Mouse (Mus musculus): Measurements from ENCODE around the gene Krt86.

Krt86 gene

DNA sequence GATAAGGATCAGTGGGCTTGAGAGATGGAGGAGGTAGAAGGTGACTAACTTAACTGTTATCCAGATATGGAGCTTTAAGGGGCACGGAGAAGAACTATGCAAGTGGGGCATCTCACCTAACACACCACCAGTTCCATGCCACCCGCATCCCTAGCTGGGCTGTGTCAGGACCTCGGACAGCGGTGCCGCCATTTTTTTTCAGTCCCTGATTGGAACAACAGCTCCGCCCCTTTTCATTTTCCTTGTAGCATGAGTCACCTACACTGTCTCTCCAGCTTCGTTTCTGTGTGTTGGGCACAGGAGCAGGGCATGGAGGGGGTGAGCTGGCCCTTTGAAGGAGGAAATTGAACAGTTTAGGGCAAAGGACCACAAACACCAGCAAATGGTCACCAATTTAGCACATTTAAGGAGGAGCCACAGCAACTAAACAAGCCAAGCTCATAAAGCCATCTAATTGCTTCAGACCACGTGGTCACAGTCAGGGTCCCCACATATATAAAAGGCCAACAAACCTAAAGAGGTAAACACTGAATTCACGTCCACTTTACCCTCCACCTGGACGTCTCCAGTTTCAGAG is at the start of gene Krt86:
TSS of gene Krt86 (plus strand) at position 527 of the 577 bp plus-strand sequence.
- peak; percentile 79 to 81 for DNase-seq

DNA sequence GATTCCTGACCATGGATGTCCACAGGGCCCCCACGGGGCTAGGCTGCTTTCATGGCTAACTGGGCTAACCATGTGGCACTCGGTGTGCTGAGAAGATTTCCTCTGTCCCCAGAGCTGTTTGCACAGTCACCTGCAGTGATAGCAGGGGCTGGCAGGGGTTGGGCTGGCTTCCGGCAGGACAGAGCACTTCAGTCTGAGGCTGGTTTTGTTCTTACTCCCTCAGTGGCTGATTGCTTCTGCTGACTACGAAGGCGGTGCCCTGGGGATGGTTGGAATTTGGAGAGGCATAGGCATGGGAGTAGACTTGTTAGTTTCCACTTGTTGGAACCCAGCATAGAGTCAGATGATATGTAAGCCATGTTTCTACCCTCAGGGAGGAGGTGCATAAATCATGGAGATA is 48.4 kb upstream of the Krt86 start:
- DNase-seq = no peak

DNA sequence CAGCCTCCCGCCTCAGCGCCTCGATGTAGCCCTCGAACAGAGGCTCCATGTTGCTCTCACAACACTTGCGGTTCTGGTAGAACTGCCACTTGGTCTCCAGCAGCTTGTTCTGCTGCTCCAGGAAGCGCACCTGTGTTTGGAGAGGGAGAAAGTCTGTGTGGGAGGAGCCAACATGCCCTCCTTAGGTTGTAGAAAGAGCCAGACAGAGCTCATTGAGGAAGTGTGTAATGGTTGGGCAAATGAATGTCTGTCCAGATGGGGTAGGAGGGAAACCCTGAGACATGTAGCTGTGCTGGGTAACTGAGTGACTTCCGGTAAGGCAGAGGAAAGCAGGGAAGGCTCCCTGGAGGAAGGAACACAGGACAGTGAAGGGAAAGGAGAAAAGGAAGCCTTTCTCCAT is 36.7 kb upstream of the Krt86 start:
- DNase-seq = no peak

DNA sequence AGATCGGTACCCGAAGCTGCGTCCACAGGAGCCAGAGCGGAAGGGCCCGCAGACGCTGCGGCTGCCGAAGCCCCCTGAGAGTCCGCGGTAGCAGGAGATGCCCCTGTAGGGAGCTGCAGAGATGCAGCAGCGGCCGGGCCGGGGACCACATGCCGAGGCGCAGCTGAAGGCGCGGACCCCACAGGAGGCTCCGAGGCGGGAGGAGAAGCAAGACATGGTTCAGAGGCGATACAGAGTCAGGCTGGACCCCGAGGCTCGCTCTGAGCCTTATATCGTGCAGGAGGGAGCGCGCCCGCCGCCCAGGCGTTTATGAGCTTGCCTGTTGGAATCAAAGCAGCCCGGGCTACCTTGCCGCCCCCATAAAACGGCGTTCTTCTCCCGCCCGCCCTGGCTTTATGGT is 34.7 kb upstream of the Krt86 start, which contains the start of gene Krt87:
TSS of gene Krt87 (minus strand) at position 250 of the 400 bp plus-strand sequence.
- peak; percentile 32 to 37 for DNase-seq

DNA sequence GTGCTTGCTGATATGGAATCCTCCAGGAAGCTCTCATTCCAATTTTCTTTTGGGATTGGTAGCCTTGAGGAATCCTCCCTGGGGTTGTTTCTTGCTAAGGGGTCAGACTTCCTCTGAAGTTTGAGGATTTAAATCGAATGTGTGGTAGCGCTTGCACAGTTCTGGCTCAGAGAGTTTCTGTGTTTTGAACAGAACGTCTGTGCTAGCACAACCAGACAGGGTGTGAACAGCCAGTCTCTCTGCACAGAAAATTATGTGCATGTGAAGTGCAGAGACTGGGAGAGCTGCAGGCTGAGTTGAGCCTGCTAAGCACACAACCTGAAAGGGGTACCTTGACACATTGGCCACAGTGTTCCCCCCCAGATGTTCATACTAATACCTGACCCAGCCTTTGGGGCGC is 32.4 kb upstream of the Krt86 start:
- DNase-seq = no peak

DNA sequence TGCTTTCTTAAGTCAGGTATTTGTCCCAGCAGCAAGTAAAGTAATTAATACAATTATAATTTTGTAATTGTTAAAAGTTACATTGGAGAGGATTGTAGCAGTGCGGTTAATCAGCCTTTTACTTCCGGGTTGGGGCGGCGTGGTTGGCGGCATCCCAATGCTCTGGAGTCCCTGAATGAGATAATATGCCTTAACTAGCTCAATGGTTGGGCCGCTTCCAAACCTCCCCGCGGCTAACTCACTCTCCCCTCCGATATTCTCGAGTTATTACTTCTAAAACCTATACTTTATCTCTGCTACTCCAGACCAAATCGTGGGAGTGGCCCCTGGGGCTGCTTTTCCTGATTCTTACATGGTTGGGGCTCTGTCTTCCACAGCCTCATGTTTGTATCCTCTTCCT is 26.7 kb upstream of the Krt86 start:
- DNase-seq = no peak

DNA sequence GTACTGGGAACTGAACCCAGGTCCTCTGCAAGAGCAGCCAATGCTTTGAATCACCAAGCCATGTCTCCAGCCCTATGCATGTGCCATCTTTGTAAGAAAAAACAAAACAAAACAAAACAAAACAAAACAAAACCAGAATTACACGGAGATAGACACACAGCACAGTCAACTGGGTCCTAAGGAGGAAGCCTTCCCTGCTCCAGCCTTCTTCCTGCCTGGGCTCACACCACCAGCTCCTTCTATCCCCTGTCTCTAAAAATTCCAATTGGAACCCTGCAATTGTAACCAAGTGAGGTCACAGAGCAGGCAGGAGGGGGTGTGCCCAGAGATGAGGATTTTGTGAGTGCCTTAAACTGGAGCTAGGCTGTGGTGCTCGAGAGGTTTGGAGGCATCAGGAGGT is 25.8 kb upstream of the Krt86 start, which contains the start of gene Krt88:
TSS of gene Krt88 (plus strand) at position 301 of the 400 bp plus-strand sequence.
- no peak for DNase-seq

DNA sequence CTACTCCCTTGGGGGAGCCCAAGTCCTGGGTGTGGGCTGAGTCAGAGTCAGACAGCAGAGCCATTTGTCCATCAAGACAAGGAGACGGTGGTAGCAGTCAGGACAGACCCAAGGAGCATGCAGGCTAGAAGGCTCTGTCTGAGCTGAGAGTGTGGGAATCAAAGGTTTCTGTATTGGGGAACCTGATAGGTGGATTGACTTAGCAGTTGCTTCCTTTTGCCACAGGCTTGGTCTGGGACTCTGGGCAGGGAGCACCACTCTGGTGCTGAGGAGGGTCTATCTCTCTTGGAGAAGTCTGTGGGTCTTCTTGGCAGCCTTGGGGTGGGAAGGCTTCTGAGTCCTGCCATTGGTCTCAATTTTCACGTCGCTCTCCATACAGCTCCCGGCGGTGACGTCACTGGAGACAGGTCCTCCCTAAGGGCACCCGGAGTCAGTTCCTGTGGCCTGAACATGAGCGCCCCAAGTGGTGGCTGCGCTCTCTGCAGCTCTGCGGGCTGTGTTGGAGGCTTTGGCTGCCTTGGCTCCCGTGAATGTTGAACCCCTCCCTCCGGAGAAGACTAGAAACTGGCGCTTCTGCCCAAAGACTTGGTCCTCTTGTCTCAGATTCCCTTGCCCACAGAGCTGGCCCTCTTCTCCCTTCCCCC is 20.1 kb upstream of the Krt86 start:
- peak; percentile 87 to 90 for DNase-seq

DNA sequence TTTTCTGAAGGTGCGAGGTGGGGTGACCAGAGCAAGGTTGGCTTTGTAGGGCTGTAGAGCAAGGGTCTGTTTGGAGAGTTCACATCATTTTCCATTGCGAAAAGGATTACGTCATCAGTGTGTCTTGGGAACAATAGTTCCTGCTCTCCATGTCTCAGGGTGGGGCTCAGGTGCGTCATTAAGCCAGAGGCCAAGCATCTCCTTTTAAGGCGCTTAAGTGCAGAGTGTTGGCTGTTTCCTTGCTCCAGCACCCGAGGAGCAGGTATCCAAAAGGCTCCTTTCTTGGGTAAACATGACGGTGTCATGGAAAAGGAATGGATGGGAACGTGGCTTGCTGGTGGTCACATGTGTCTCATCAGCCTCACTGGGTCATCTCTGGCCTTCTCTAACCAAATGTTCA is 18.5 kb upstream of the Krt86 start:
- DNase-seq = no peak

DNA sequence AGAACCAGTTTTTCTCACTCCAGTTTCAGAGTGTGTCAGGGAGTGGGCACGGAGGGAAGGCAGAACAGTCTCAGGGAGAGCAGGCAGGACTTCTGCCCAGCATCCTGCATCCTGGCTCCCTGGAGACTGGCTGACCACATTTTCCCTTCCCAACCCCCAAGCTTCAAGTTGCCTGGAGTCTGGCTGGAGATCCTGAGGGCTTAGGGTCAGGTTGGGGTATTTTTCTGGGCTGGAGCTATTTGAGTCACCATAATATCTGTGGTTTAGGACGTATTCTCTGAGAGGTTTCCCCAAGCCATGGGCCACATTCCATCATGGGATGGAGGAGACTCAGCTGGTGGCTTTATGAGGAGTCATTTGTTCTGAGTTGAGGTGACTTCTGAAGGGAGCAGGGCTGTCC is 18.0 kb upstream of the Krt86 start:
- peak; percentile 31 to 53 for DNase-seq

DNA sequence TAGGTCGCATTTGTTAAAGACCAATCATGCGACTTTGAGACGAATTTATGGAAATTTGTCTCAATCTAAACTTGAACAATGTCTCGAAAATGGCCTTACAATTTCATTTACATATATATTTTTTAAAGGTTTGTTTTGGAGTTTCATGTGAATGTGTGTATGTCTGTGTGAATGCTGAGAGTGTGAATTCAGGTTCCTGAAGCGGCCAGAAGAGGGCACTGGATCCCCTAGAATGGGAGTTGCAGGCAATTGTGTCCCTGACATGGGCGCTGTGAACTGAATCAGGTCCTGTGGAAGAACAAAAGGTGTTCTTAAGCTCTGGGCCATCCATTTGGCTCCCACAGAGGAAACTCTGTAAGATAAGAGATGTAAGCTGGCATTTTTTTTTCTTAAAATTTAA is 17.4 kb upstream of the Krt86 start:
- DNase-seq = no peak

DNA sequence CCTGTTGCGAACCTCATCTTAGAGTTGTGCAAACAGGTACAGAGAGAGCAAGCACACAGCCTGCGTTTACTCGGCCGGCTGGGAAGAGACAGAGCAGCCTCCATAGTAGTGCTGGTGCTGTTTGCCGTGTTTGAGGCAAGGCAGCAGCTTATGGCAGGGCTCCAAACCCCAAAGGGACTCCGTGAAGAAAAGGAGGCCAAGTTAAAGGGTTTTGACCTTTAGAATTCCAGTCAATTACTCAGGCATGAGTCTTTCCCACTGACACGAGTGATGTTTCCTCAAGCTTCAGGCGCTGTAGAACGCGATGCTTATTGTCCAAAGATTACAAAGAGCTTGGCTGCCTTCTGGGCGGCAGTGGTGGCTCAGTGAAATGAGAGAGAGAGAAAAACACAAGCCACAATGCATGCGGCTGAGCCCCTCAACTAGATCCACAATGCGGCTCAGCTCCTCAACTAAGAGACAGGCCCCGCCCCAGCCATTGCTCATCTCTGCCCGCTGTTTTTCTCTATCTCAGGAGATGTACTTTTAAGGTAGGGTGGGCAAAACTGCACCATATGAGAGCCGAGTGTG is 14.8 kb upstream of the Krt86 start:
- DNase-seq = peak; percentile 60 to 71

DNA sequence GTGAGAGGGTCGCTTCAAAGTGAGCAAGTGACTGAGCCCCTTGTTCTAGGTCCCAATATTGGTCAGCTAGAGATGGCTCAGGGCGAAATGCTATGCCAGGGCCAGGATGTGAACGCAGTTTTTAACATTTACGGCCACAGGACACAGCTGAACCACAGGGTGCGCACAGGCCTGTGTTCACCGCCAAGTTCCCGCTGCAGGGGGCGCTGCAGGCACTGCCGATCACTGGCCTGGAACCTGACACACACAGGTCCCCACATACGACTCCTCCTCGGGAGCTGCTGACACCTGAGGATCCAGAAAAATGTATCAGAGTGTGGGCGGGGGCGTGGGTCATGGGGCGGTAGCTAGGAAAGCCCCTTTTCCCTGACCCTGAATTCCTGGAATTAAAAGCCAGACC is 14.0 kb upstream of the Krt86 start:
- peak; percentile 42 to 47 for DNase-seq

DNA sequence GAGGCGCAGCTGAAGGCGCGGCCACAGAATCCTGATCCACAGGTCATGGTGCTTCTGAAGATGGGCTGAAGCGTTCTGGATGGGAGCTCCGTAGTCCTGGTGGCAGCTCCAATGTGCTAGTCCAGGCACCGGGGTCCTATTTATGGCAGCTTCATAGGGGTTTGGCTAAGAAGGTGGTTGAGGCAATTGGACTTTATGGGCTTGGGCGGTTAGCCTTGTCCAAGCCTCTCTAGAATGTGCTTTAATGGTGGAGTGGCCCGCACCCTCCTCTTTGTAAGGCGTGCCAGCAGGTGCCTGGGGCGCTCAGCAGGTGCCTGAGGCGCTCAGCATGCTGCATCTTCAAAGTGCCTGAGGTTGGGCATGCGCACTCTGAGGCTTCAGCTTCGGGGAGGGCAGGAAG is 9.6 kb upstream of the Krt86 start, which contains the start of gene Krt81:
TSS of gene Krt81 (minus strand) at position 101 of the 400 bp plus-strand sequence.
- DNase-seq = no peak

DNA sequence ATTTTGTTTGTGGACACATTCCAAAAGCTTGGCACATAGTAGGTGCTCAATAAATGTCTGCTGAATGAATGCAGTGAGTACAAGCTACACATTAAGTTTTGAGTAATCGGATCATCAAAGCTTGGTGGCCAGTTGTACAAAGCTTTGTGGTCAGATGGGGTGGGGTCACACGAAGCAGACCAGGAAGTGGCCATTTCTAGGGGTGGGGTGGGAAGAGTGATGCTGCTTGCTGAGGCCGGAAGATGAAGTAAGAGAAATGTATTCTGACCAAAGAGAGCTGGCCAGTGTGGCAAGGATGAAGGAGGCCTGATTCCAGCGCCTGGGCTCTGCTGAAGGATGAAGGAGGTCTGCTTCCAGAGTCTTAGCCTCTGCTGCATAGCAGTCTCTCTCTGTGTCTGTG is 4.2 kb upstream of the Krt86 start:
- DNase-seq = no peak

DNA sequence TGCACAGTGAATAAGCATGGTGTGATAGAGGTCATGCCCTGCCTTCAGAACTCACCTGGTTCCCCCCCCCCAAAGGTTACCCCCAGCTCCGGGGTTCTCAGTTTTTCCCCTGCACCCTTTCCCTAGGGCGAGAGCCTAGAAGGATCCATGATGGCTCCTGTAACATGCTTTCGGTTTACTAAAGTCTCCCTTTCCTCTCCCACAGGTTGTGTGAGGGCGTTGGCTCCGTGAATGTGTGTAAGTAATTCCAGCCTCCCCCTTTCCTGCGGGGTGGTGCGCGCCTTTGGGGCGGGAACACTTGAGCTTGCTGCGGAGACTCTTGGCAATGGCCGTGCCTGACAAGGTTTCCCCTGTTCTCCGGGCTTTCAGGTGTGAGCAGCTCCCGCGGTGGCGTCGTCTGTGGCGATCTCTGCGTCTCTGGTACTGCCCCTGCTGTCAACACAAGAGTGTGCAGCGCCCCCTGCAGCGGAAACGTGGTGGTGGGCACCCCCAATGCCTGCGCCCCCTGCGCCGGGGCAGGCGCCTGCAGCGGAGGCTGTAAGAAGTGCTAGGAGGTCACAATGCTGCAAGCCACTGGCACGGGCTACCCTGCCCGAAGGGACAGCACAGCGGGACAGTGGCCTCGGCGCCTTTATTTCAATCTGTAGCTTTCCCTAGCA is 5.9 kb downstream of the Krt86 start:
- peak; percentile 73 to 78 for DNase-seq

DNA sequence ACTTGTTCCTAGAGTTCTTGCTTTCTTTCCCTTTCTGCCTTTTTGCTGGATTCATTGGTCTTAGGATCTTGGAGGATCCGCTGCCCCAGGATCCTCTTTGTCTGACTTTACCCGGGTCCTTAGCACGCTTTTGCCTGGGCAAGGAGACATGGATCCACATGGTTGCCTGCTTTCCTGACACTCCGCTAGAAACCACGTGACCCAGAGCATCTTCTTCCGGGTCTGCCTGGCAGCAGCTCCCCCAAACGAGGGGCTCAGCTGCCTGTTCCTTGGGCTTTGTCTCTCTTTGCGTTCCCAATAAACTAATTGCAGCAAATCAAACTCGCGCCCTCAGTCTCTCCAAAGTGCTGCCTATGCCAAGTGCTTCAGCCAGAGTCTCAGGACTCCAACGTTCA is 6.4 kb downstream of the Krt86 start:
- DNase-seq = peak in 1 of 2 experiments; percentile 11

DNA sequence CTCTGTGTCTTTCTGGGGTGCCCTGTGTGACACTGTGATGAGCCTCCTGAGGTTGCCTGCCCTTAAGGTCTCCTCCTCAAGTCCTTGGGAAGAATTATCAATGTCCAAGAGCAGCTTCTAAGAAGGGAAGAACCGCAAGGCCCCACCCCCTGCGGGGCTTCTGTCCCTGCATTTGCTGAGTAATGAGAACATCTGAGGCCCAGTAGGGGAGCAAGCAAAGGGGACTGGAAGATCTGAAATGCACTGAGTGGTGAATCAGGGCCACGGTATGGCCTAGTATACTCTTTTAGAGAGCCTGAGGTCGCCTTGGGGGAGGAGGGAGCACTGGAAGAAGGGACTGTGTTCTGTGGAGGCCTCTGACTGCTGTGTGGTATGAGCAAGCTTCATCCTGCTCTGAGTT is 8.8 kb downstream of the Krt86 start:
- no peak for DNase-seq

DNA sequence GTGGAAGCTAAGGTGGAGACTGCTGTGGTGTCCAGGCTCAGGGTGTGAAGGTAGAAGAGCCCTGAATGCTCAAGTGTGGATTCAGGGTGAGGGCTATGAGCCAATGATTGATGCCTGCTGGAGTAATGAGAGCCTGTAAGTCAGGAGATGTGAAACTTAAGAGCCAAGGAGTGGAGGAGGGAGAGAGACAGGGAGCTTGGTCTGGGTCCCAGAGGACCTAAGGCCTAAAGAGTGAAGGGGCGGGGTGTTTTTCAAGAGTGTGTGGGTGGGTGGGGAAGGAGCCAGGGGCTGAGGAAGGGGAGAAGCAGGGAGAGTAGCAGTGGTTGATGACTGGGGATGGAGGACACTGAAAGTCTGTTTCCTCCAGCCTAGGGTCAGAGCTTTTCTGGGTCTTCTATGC is 10.4 kb downstream of the Krt86 start:
- no peak for DNase-seq

DNA sequence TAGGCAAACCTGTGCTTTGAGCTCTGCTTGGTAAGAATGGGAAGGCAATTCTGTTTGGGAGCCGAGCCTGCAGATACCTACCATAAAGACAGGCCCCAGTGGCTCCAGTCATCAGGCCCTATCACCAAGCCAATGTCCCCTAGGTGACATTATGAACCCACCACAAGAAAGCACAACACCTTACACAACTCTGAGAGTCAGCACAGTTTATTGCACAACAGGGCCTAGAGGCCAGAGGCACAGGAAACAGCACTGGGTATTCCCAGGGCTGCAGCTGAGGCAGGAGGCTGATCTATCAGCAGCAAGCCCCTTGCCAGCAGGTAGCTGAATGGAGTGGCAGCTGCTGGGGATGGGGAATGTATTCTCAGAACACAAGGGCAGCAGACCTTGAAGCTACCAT is 11.7 kb downstream of the Krt86 start:
- no peak for DNase-seq

DNA sequence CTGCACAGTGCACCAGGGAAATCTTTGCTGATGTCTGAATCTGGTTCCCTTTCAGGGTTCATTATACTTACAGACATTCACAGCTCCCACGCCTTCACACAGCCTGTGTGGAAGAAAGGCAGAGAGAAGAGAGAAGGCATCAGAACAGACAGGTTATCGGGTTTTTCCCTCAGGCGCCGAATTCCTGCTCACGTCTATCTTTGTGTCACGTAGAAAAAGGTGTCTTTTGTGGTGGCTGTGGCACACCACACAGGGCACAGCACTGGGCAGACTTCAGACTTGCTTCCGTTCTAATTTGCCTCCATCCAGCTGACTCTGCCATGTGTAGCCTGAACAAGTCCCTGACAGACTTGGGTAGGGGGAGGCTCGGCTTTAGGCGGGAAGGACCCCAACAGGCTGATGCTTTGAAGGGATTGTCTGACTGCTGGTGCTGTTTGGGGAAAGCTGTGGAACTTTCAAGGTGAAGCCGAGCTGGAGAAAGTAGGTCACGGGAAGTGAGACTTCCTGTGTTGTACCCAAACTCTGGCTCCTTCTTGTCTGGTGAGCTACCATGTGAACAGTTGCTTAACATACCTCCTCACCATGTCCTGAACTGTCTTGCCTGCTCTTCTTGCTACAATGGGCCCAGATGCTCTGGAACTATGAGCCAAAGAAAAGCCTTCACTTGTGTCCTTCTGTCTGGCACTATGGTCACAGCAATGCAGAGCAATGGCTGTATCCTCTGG is 12.8 kb downstream of the Krt86 start:
- no peak for DNase-seq

DNA sequence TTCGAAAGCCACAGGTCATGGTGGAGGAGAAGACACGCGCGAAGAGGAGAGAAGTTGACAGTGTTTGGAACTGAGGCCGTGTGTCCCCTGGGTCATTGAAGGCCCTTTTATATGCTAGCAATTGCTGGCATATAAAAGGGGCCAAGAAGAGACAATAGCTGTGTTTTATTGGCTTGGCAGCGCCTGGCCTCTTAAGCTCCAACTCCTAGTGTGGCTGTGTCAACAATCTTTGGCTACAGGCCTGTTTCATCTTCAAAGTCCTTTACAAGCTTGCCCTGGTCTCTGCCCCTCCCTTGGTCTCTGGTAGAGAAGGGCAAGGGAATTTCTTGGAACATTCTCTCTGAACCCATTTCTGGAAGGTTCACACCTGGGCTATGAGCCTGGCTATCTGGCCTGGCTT is 18.2 kb downstream of the Krt86 start, which contains the start of gene Krt83:
TSS of gene Krt83 (minus strand) at position 82 of the 400 bp plus-strand sequence.
- DNase-seq = no peak

DNA sequence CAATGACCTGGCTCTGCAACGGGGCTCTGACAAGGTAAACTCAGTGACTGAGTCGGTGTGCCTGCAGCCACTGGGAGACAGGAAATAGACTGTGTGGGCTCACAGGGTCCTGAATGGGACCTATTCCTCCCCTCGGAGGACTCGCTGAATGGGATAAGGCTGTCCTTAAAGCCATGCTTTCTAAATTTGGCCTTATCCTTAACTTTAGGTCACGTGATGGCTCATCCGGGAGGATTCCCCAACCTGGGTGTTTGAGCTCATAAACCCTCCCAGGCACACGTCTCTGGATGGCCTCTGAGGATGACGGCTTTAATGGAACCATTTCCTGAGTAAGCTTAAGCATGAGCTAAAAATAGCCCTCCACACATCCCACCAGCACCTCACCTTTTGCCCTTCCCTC is 19.4 kb downstream of the Krt86 start:
- DNase-seq = no peak

All from kidney, postnatal 4 days (tissue).